Mouse (Mus musculus) cerebellum, adult 2 months (tissue): ENCODE data around the gene Lsamp.

Source experiments
- CTCF ChIP-seq: fragments of 200-500 bp; IDR thresholded peaks from 2 replicates; pipeline ENCODE4 v1.5.1; 2011; ENCODE audit warnings: low read depth, mild to moderate bottlenecking, control low read depth, low read length, moderate library complexity, borderline replicate concordance; ENCODE audit not compliant: insufficient read depth
- POLR2A ChIP-seq: fragments of 200-500 bp; IDR thresholded peaks from 2 replicates; pipeline ENCODE4 v1.6.1; 2011; ENCODE audit warnings: low read length, control low read depth, borderline replicate concordance; ENCODE audit not compliant: insufficient read depth

DNA sequence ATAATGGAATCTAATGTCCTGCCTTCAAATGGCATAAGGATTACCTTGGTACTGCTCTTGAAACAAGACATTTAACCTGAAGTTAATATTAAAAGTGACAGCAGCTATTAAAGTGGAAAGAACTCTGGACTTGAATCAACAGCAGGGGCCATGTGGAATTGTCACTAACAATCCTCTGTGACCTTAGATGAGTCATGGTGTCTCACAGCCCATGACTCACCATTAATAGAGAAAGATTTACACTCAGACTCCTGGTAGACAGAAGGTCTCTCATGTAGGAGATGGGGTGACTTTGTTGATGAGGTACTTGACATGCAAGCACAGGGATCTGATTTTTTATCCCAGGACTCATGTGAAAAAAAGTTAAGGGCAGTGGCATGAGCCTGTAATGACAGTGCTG lies 701.4 kb downstream of the Lsamp start:
- TF ChIP-seq CTCF (no peak), POLR2A (no peak)
